Mouse (Mus musculus) stomach, postnatal 0 days (tissue): Measurements from ENCODE around the gene Grid2ip. TPM values are rescaled to one million over a fixed set of nuclear protein-coding genes. Genes with fewer than 3 reads are reported as not detected.

Source experiments
- ATAC-seq: fragments of 200-750 bp; cut with Nextera tagmentation; 2 replicates; pipeline ENCODE4 v1.8.0; 2017; ENCODE audit not compliant: low FRiP score, low TSS enrichment
- DNase-seq: peaks from one replicate; pipeline ENCODE4 v3.0.0-alpha.2; 2016; ENCODE audit warnings: low spot score
- H3K27ac ChIP-seq: fragments of 300-500 bp; sonication (generic); replicated peaks from 2 replicates; pipeline ENCODE4 v1.5.1; 2014; ENCODE audit warnings: mild to moderate bottlenecking, control low read depth
- H3K27me3 ChIP-seq: fragments of 300-500 bp; sonication (generic); 2 replicates; pipeline ENCODE4 v1.6.1; 2014; ENCODE audit warnings: low read length; ENCODE audit not compliant: control insufficient read depth, insufficient read depth
- H3K36me3 ChIP-seq: fragments of 300-500 bp; sonication (generic); 2 replicates; pipeline ENCODE4 v1.6.1; 2014; ENCODE audit warnings: low read length, mixed read lengths; ENCODE audit not compliant: control insufficient read depth, insufficient read depth
- H3K4me1 ChIP-seq: fragments of 300-500 bp; sonication (generic); replicated peaks from 2 replicates; pipeline ENCODE4 v1.6.1; 2014; ENCODE audit warnings: antibody characterized with exemption; ENCODE audit not compliant: control insufficient read depth, insufficient read depth
- H3K4me2 ChIP-seq: fragments of 300-500 bp; sonication (generic); replicated peaks from 2 replicates; pipeline ENCODE4 v1.6.1; 2014; ENCODE audit warnings: low read depth, mild to moderate bottlenecking, control low read depth, moderate library complexity
- H3K4me3 ChIP-seq: fragments of 300-500 bp; sonication (generic); 2 replicates; pipeline ENCODE4 v1.5.1; 2014; ENCODE audit warnings: low read depth, low read length, control low read depth
- H3K9ac ChIP-seq: fragments of 300-500 bp; sonication (generic); 2 replicates; pipeline ENCODE4 v1.6.1; 2014; ENCODE audit warnings: mild to moderate bottlenecking, low read length, control low read depth, mixed read lengths
- H3K9me3 ChIP-seq: fragments of 300-500 bp; sonication (generic); 2 replicates; pipeline ENCODE4 v1.6.1; 2016; ENCODE audit warnings: low read length; ENCODE audit not compliant: control insufficient read depth
- CTCF ChIP-seq: IDR thresholded peaks from 2 replicates; pipeline ENCODE4 v1.5.1; 2016; ENCODE audit warnings: antibody characterized with exemption, low read depth, mild to moderate bottlenecking, moderate library complexity
- EP300 ChIP-seq: optimal IDR thresholded peaks from 2 replicates; pipeline ENCODE3; 2016; ENCODE audit warnings: antibody characterized with exemption
- WGBS: fragments of 180-500 bp; shearing (Covaris S2); extraction: QIAGEN DNeasy Blood & Tissue Kit; methylation state at CpG from one replicate; pipeline ENCODE4 v1.1.7; 2014; 5-methylcytosine and 5-hydroxymethylcytosine counted together
- polyA plus RNA-seq: library from polyadenylated mRNA; unstranded; fragments of >200 nt; fragmentation: Nextera tagmentation; extraction: Ambion mirVana; gene quantifications from 2 replicates; pipeline ENCODE4 v1.2.1, GENCODE M21; 2015

Grid2ip gene
- polyA plus RNA-seq, 1 experiment from 2014 or later, result 0.86 TPM

- Histone ChIP-seq H3K4me1 (no peaks in the 10 kb centered on the region), H3K9ac (no peak overlapping the region), H3K4me3 (no peak overlapping the region), H3K36me3 (no peaks in the 10 kb centered on the region), H3K27ac (no peak overlapping the region), H3K27me3 (no peaks in the 10 kb centered on the region; the same call in 1 of the 2 replicates), H3K9me3 (no peaks in the 10 kb centered on the region), H3K4me2 (no peak overlapping the region)
- ATAC-seq, result no peak
- WGBS, result 78% methylated on average over 3 of the region's 3 CpGs
- TF ChIP-seq CTCF, result no peak
- no peak for DNase-seq
Observed at GRCm38 (mm10) chr5:143367931-143368330, 10.8 kb downstream of the Grid2ip start.

GRCm38 (mm10) chr5:143369611-143370255 is 12.6 kb downstream of the Grid2ip start:
- Histone ChIP-seq H3K9me3 (no peaks in the 10 kb centered on the region), H3K9ac (no peak overlapping the region), H3K27ac (no peak overlapping the region), H3K4me3 (0 out of 2 replicates have a peak overlapping the region, but pooled peaks have one; percentile 6), H3K4me1 (no peaks in the 10 kb centered on the region), H3K27me3 (no peaks in the 10 kb centered on the region; the same call in 1 of the 2 replicates), H3K4me2 (peak overlapping the region; percentile 27; the same call in 1 of the 2 replicates), H3K36me3 (no peaks in the 10 kb centered on the region)
- 2% methylated on average over 36 of the region's 36 CpGs for WGBS
- no peak for DNase-seq
- no peak for ATAC-seq
- TF ChIP-seq CTCF (no peak), EP300 (no peak)

- 29% methylated on average over 17 of the region's 17 CpGs for WGBS
- no peak for TF ChIP-seq CTCF
- no peak for TF ChIP-seq EP300
- ATAC-seq (no peak), DNase-seq (no peak)
- H3K4me3 ChIP-seq, result no peak overlapping the region
- no peaks in the 10 kb centered on the region for H3K4me1 ChIP-seq
- no peak overlapping the region for H3K9ac ChIP-seq
- H3K4me2 ChIP-seq, result no peak overlapping the region
- H3K27ac ChIP-seq, result no peak overlapping the region
- no peaks in the 10 kb centered on the region for H3K9me3 ChIP-seq
- H3K27me3 ChIP-seq, result no peaks in the 10 kb centered on the region; the same call in 1 of the 2 replicates
- no peaks in the 10 kb centered on the region for H3K36me3 ChIP-seq
Observed at GRCm38 (mm10) chr5:143370416-143371145, 13.4 kb downstream of the Grid2ip start.

GRCm38 (mm10) chr5:143371146-143371510 is 14.0 kb downstream of the Grid2ip start:
- whole genome bisulfite sequencing, result 53% methylated on average over 4 of the region's 4 CpGs
- TF ChIP-seq EP300, result no peak
- TF ChIP-seq CTCF, result no peak
- H3K9me3 ChIP-seq, result no peaks in the 10 kb centered on the region
- ATAC-seq, result no peak
- H3K4me2 ChIP-seq, result no peak overlapping the region
- no peaks in the 10 kb centered on the region for H3K36me3 ChIP-seq
- no peaks in the 10 kb centered on the region; the same call in 1 of the 2 replicates for H3K27me3 ChIP-seq
- H3K9ac ChIP-seq, result no peak overlapping the region
- no peak for DNase-seq
- H3K27ac ChIP-seq, result no peak overlapping the region
- no peaks in the 10 kb centered on the region for H3K4me1 ChIP-seq
- H3K4me3 ChIP-seq, result no peak overlapping the region

GRCm38 (mm10) chr5:143372818-143373217 is 15.7 kb downstream of the Grid2ip start:
- Histone ChIP-seq H3K4me2 (peak overlapping the region; percentile 62), H3K27me3 (no peaks in the 10 kb centered on the region; the same call in 1 of the 2 replicates), H3K9ac (peak overlapping the region; percentile 41; the same call in 1 of the 2 replicates), H3K4me3 (peak overlapping the region; percentile 37), H3K27ac (no peak overlapping the region), H3K9me3 (no peaks in the 10 kb centered on the region), H3K4me1 (no peaks in the 10 kb centered on the region), H3K36me3 (no peaks in the 10 kb centered on the region)
- ATAC-seq (no peak), DNase-seq (peak; percentile 33)
- TF ChIP-seq EP300 (no peak), CTCF (peak; percentile 72)
- WGBS, result 2% methylated on average over 28 of the region's 35 CpGs

- TF ChIP-seq EP300 (no peak), CTCF (peak; percentile 89)
- DNase-seq (peak; percentile 86), ATAC-seq (peak; percentile 78)
- Histone ChIP-seq H3K9me3 (no peaks in the 10 kb centered on the region), H3K4me2 (peak overlapping the region; percentile 51), H3K4me3 (peak overlapping the region; percentile 19), H3K36me3 (no peaks in the 10 kb centered on the region), H3K4me1 (no peaks in the 10 kb centered on the region), H3K9ac (0 out of 2 replicates have a peak overlapping the region, but pooled peaks have one; percentile 13), H3K27me3 (no peaks in the 10 kb centered on the region; the same call in 1 of the 2 replicates), H3K27ac (peak overlapping the region; percentile 71; the same call in 1 of the 2 replicates)
- WGBS, result 5% methylated on average over 21 of the region's 21 CpGs
Observed at GRCm38 (mm10) chr5:143375242-143375641, 18.1 kb downstream of the Grid2ip start.
